ENCODE assay signal across 9 mouse cellular contexts in the genomic region with DNA sequence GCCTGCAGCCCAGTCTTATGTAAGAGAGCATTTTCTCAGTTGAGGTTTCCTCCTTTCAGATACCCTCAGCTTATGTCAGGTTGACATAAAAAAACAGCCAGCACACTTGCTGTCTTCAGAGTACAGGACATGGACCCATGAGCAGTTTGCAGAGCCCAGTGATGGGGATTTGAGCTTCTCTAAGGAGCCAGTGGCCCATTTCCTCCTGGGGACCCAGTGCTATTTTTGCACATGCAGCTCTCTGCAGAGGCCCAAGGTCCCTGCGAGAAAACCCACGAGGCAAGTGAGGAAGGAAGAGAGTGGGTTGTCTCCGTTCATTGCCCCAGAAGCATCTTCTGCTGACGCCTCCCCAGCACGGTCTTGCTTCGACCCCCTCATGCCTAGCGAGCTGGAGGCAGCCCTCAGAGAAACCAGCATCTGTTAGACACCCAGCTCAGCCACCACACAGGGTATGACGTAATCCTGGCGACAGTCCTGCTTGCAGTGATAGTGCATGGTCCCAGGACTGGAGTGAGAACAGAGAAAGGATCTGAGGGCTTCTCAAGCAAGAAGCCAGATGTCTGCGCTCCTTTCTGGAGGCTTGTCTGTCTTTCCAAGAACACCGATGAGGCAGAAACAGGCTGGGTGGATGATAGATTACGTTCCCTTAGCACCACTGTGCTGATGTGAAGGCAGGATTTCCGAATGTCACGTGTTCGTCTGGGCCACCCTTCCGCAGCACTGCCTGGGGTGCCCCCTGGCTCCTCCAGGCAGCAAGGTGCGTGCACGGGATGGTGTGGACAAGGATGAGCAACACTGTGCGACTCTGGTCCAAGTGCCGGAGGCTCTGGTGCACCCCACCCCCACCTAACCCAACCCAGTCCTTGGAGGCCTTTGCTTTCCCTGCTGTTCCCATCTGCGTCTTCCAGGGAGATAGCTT. TPM values are rescaled to one million over a fixed set of nuclear protein-coding genes. Genes with fewer than 3 reads are reported as not detected.
A peak's percentile ranks its signal among the peaks of the same experiment; 100 is the strongest.
DNase-seq lines count a peak whose midpoint lies in the region; ATAC-seq and TF ChIP-seq lines count a peak whose summit lies in the region.
"Had no signal": no experiment of that assay in that cellular context is flagged by ENCODE, and none has a peak within 500 bp of the region (broad histone marks: within the 10 kb centered on the region; RNA-seq: fewer than 3 reads in every experiment).

No protein-coding gene starts in this region.

- no peak for ATAC-seq in kidney, embryonic 15.5 days (replicated peaks; ENCODE audit: low FRiP score)
- peak; percentile 60 for ATAC-seq in hindbrain, postnatal 0 days
- peak; percentile 58; the same call in 1 of the 2 replicates for ATAC-seq in lung, embryonic 15.5 days (ENCODE audit: borderline replicate concordance, extremely low read depth, low FRiP score, low TSS enrichment)

- no peak overlapping the region for H3K4me3 ChIP-seq in kidney, embryonic 15.5 days (replicated peaks)
- H3K4me3 ChIP-seq in hindbrain, postnatal 0 days (ENCODE audit: low read length), result no peak overlapping the region
- H3K4me3 ChIP-seq in lung, embryonic 15.5 days, result no peak overlapping the region

- H3K36me3 ChIP-seq in kidney, embryonic 15.5 days, result peaks cover 32% of the 10 kb centered on the region
- H3K36me3 ChIP-seq in hindbrain, postnatal 0 days (ENCODE audit: insufficient read depth, low read length), result no peaks in the 10 kb centered on the region
- H3K36me3 ChIP-seq in lung, embryonic 15.5 days, result peaks cover 13% of the 10 kb centered on the region
- H3K36me3 ChIP-seq: G1E had no signal

- no peaks in the 10 kb centered on the region for H3K9me3 ChIP-seq in kidney, embryonic 15.5 days (replicated peaks)
- H3K9me3 ChIP-seq in hindbrain, postnatal 0 days (ENCODE audit: low read length), result no peaks in the 10 kb centered on the region
- no peaks in the 10 kb centered on the region for H3K9me3 ChIP-seq in lung, embryonic 15.5 days
- H3K9me3 ChIP-seq: G1E had no signal

- WGBS in kidney, embryonic 15.5 days, result 69% methylated on average over 21 of the region's 21 CpGs
- 20% methylated on average over 21 of the region's 21 CpGs for WGBS in hindbrain, postnatal 0 days
- 39% methylated on average over 21 of the region's 21 CpGs for WGBS in lung, embryonic 15.5 days

- H3K27ac ChIP-seq in kidney, embryonic 15.5 days, result peak overlapping the region; percentile 42
- H3K27ac ChIP-seq in hindbrain, postnatal 0 days, result peak overlapping the region; percentile 88
- peak overlapping the region; percentile 67 for H3K27ac ChIP-seq in lung, embryonic 15.5 days

- DNase-seq in kidney, adult 8-10 months, result no peak
- DNase-seq in cerebellum, postnatal 25 days, result peak; percentile 80 to 86
- peak; percentile 58 for DNase-seq in gastrocnemius, postnatal 25 days
- peak; percentile 67 for DNase-seq in hindbrain, postnatal 0 days (ENCODE audit: low spot score)
- DNase-seq in right cerebral cortex, postnatal 14 days, result peak; percentile 72
- DNase-seq in spleen, adult 12 weeks (ENCODE audit: low spot score), result no peak

- no peak overlapping the region for H3K9ac ChIP-seq in kidney, embryonic 15.5 days
- H3K9ac ChIP-seq in hindbrain, postnatal 0 days (replicated peaks; ENCODE audit: low read length), result peak overlapping the region; percentile 45
- H3K9ac ChIP-seq in lung, embryonic 15.5 days, result no peak overlapping the region

- peaks cover 45% of the 10 kb centered on the region for H3K4me1 ChIP-seq in kidney, embryonic 15.5 days
- H3K4me1 ChIP-seq in hindbrain, postnatal 0 days (ENCODE audit: insufficient read depth, low read length), result peaks cover 24% of the 10 kb centered on the region
- H3K4me1 ChIP-seq in lung, embryonic 15.5 days, result peaks cover 45% of the 10 kb centered on the region

- TF ChIP-seq CTCF in hindbrain, postnatal 0 days (IDR thresholded peaks at IDR 0.05; ENCODE audit: low read depth), result no peak

- no peaks in the 10 kb centered on the region for H3K27me3 ChIP-seq in kidney, embryonic 15.5 days
- no peaks in the 10 kb centered on the region for H3K27me3 ChIP-seq in hindbrain, postnatal 0 days (ENCODE audit: insufficient read depth, low read length)
- no peaks in the 10 kb centered on the region for H3K27me3 ChIP-seq in lung, embryonic 15.5 days

- H3K4me2 ChIP-seq in kidney, embryonic 15.5 days, result 0 out of 2 replicates have a peak overlapping the region, but pooled peaks have one; percentile 20
- H3K4me2 ChIP-seq in hindbrain, postnatal 0 days (ENCODE audit: low read depth, low read length), result peak overlapping the region; percentile 33
- peak overlapping the region; percentile 34 for H3K4me2 ChIP-seq in lung, embryonic 15.5 days

RNA-seq across cellular contexts. Expression of a gene that starts 24.0 kb away (rescaled TPM):
- 36.7 and 41.8 TPM in 2 replicates for polyA plus RNA-seq in kidney, embryonic 15.5 days (2015; fragmentation: Nextera tagmentation; extraction: Ambion mirVana)
- total RNA-seq in gastrocnemius, postnatal 25 days (2021), result 10 to 100 TPM; 29.0 to 29.1 TPM
- 590 and 603 TPM in 2 replicates for total RNA-seq in hindbrain, postnatal 0 days (2014; rRNA removed)
- polyA plus RNA-seq in hindbrain, postnatal 0 days (2015; fragmentation: Nextera tagmentation; extraction: Ambion mirVana), result 193 and 206 TPM in 2 replicates
- polyA plus RNA-seq in lung, embryonic 15.5 days (2015; fragmentation: Nextera tagmentation; extraction: Ambion mirVana), result 51.1 and 56.2 TPM in 2 replicates

RNA-seq across cellular contexts. Expression of a gene that starts 44.2 kb away (rescaled TPM):
- polyA plus RNA-seq in kidney, embryonic 15.5 days (2015; fragmentation: Nextera tagmentation; extraction: Ambion mirVana), result 62.1 and 64.8 TPM in 2 replicates
- 10 to 100 TPM; 24.7 to 29.6 TPM for total RNA-seq in gastrocnemius, postnatal 25 days (2021)
- 94.1 and 112 TPM in 2 replicates for total RNA-seq in hindbrain, postnatal 0 days (2014; rRNA removed)
- polyA plus RNA-seq in hindbrain, postnatal 0 days (2015; fragmentation: Nextera tagmentation; extraction: Ambion mirVana), result 105 and 109 TPM in 2 replicates
- 57.9 and 61.0 TPM in 2 replicates for polyA plus RNA-seq in lung, embryonic 15.5 days (2015; fragmentation: Nextera tagmentation; extraction: Ambion mirVana)

Comparison
In these comparisons a context has a peak if more than half of its experiments do, and no peak if none do; other contexts are left out.
1. DNase-seq: peak in cerebellum, postnatal 25 days (2 of 2), gastrocnemius, postnatal 25 days (single experiment), hindbrain, postnatal 0 days (single experiment) and right cerebral cortex, postnatal 14 days (single experiment); none in kidney, adult 8-10 months (0 of 2) and spleen, adult 12 weeks (single experiment).
2. Peak in every context shown above with its lines, with median percentiles within 50 percentile points of each other: H3K27ac ChIP-seq and H3K4me2 ChIP-seq.